In genomic region chr9:20983169-20983568, GRCm38 (mm10) we compare ENCODE assay signal across 15 mouse cellular contexts. TPM values are rescaled to one million over a fixed set of nuclear protein-coding genes. Genes with fewer than 3 reads are reported as not detected.
DNase-seq lines count a peak whose midpoint lies in the region; ATAC-seq lines count a peak whose summit lies in the region.
"Had no signal": no experiment of that assay in that cellular context is flagged by ENCODE, and none has a peak within 500 bp of the region (broad histone marks: within the 10 kb centered on the region; RNA-seq: fewer than 3 reads in every experiment).

No protein-coding gene starts in this region.

- no peak overlapping the region for H3K27ac ChIP-seq in kidney, embryonic 14.5 days (ENCODE audit: low read depth, low read length)
- 0 out of 2 replicates have a peak overlapping the region, but pooled peaks have one; percentile 2 for H3K27ac ChIP-seq in embryonic facial prominence, embryonic 12.5 days
- H3K27ac ChIP-seq: hindbrain, postnatal 0 days had no signal

- 0 out of 2 replicates have a peak, but pooled peaks cover 7% of the 10 kb centered on the region for H3K4me1 ChIP-seq in kidney, embryonic 14.5 days (ENCODE audit: control insufficient read depth, insufficient read depth, low read length)
- H3K4me1 ChIP-seq in embryonic facial prominence, embryonic 12.5 days = peaks cover 22% of the 10 kb centered on the region

- no peak overlapping the region for H3K9ac ChIP-seq in kidney, embryonic 14.5 days (ENCODE audit: low read depth, low read length)
- no peak overlapping the region for H3K9ac ChIP-seq in embryonic facial prominence, embryonic 12.5 days

- no peak for ATAC-seq in kidney, embryonic 14.5 days (ENCODE audit: low FRiP score, low TSS enrichment)
- no peak for ATAC-seq in embryonic facial prominence, embryonic 12.5 days (ENCODE audit: insufficient number of reproducible peaks, insufficient read depth, low FRiP score, low TSS enrichment)
- ATAC-seq: forebrain, embryonic 14.5 days; hindbrain, postnatal 0 days had no signal

- no peaks in the 10 kb centered on the region for H3K9me3 ChIP-seq in kidney, embryonic 14.5 days (ENCODE audit: control insufficient read depth, low read length)
- H3K9me3 ChIP-seq in embryonic facial prominence, embryonic 12.5 days = no peaks in the 10 kb centered on the region

- peak; percentile 44 for DNase-seq in kidney, postnatal 10 days
- peak; percentile 84 for DNase-seq in ES-CJ7 (ENCODE audit: low read depth, low spot score)
- DNase-seq in thymus, postnatal 25 days = peak; percentile 39
- no peak for DNase-seq in gastrocnemius, adult 8-10 months (ENCODE audit: low spot score in 2 of 2)
- DNase-seq in right cerebral cortex, adult 18-20 months = no peak
- DNase-seq in adrenal gland, postnatal 10 days = no peak
- DNase-seq: B cell, adult 2 months; cerebellum, postnatal 25 days; kidney, postnatal 4 days; liver; lung, adult 2 months had no signal

- H3K27me3 ChIP-seq in kidney, embryonic 14.5 days (ENCODE audit: control insufficient read depth, insufficient read depth, low read length) = no peaks in the 10 kb centered on the region
- H3K27me3 ChIP-seq in embryonic facial prominence, embryonic 12.5 days = 0 out of 2 replicates have a peak, but pooled peaks cover 2% of the 10 kb centered on the region

- H3K4me3 ChIP-seq in kidney, embryonic 14.5 days (ENCODE audit: low read length) = no peak overlapping the region
- H3K4me3 ChIP-seq in embryonic facial prominence, embryonic 12.5 days = no peak overlapping the region

- no peaks in the 10 kb centered on the region for H3K36me3 ChIP-seq in kidney, embryonic 14.5 days (ENCODE audit: control insufficient read depth, insufficient read depth, low read length)
- H3K36me3 ChIP-seq in embryonic facial prominence, embryonic 12.5 days = no peaks in the 10 kb centered on the region

- 29% methylated on average over 5 of the region's 5 CpGs for WGBS in kidney, embryonic 14.5 days
- 29% methylated on average over 5 of the region's 5 CpGs for WGBS in embryonic facial prominence, embryonic 12.5 days

- no peak overlapping the region for H3K4me2 ChIP-seq in kidney, embryonic 14.5 days (replicated peaks; ENCODE audit: low read depth, low read length)
- H3K4me2 ChIP-seq in embryonic facial prominence, embryonic 12.5 days (replicated peaks) = no peak overlapping the region

RNA-seq across cellular contexts. Expression of gene S1pr2, which starts 6.6 kb away (rescaled TPM):
- 26.7 and 36.1 TPM in 2 replicates for polyA plus RNA-seq in kidney, embryonic 14.5 days (2014; fragmentation: Nextera tagmentation; extraction: Ambion mirVana)
- polyA plus RNA-seq in embryonic facial prominence, embryonic 12.5 days (2016; fragmentation: Nextera tagmentation; extraction: Ambion mirVana) = 48.7 and 53.0 TPM in 2 replicates
- 1 to 10 TPM in 1 of 4 experiments, under 1 TPM in 3; 0.46 to 1.1 (median 0.74) TPM for total RNA-seq in gastrocnemius, adult 8-10 months (2022)
- total RNA-seq in adrenal gland, postnatal 10 days (2021) = 1 to 10 TPM; 7.4 to 9.7 TPM

RNA-seq across cellular contexts. Expression of gene Mrpl4, which starts 19.4 kb away (rescaled TPM):
- 145 and 146 TPM in 2 replicates for polyA plus RNA-seq in kidney, embryonic 14.5 days (2014; fragmentation: Nextera tagmentation; extraction: Ambion mirVana)
- 128 TPM in 2 replicates for polyA plus RNA-seq in embryonic facial prominence, embryonic 12.5 days (2016; fragmentation: Nextera tagmentation; extraction: Ambion mirVana)
- total RNA-seq in gastrocnemius, adult 8-10 months (2022) = 10 to 100 TPM; 53.7 to 58.9 (median 55.7) TPM
- 100 to 1,000 TPM; 121 to 125 TPM for total RNA-seq in adrenal gland, postnatal 10 days (2021)

RNA-seq across cellular contexts. Expression of gene Dnmt1, which starts 23.5 kb away (rescaled TPM):
- polyA plus RNA-seq in kidney, embryonic 14.5 days (2014; fragmentation: Nextera tagmentation; extraction: Ambion mirVana) = 71.8 and 87.1 TPM in 2 replicates
- 122 and 124 TPM in 2 replicates for polyA plus RNA-seq in embryonic facial prominence, embryonic 12.5 days (2016; fragmentation: Nextera tagmentation; extraction: Ambion mirVana)
- total RNA-seq in gastrocnemius, adult 8-10 months (2022) = 1 to 10 TPM; 5.5 to 6.0 (median 5.8) TPM
- total RNA-seq in adrenal gland, postnatal 10 days (2021) = 10 to 100 TPM; 44.9 to 54.7 TPM

RNA-seq across cellular contexts. Expression of gene Icam1, which starts 32.6 kb away (rescaled TPM):
- polyA plus RNA-seq in kidney, embryonic 14.5 days (2014; fragmentation: Nextera tagmentation; extraction: Ambion mirVana) = 7.1 and 10.3 TPM in 2 replicates
- 8.6 and 9.0 TPM in 2 replicates for polyA plus RNA-seq in embryonic facial prominence, embryonic 12.5 days (2016; fragmentation: Nextera tagmentation; extraction: Ambion mirVana)
- total RNA-seq in gastrocnemius, adult 8-10 months (2022) = 1 to 10 TPM; 1.3 to 2.3 (median 1.4) TPM
- 10 to 100 TPM; 10.8 to 12.4 TPM for total RNA-seq in adrenal gland, postnatal 10 days (2021)

RNA-seq across cellular contexts. Expression of gene Icam4, which starts 46.0 kb away (rescaled TPM):
- 0.45 and 0.49 TPM in 2 replicates for polyA plus RNA-seq in kidney, embryonic 14.5 days (2014; fragmentation: Nextera tagmentation; extraction: Ambion mirVana)
- polyA plus RNA-seq in embryonic facial prominence, embryonic 12.5 days (2016; fragmentation: Nextera tagmentation; extraction: Ambion mirVana) = 1.6 and 2.5 TPM in 2 replicates
- 1 to 10 TPM; 1.3 to 2.7 (median 1.8) TPM for total RNA-seq in gastrocnemius, adult 8-10 months (2022)
- 1 to 10 TPM; 2.3 to 3.2 TPM for total RNA-seq in adrenal gland, postnatal 10 days (2021)
- total RNA-seq: hindbrain, postnatal 0 days had no signal
- polyA plus RNA-seq: forebrain, embryonic 14.5 days had no signal

Comparison
In these comparisons a context has a peak if more than half of its experiments do, and no peak if none do; other contexts are left out.
1. DNase-seq: peak in kidney, postnatal 10 days (single experiment), ES-CJ7 (single experiment) and thymus, postnatal 25 days (single experiment); none in gastrocnemius, adult 8-10 months (0 of 2), right cerebral cortex, adult 18-20 months (single experiment) and adrenal gland, postnatal 10 days (single experiment).
2. RNA of gene S1pr2, which starts 6.6 kb away (total RNA-seq): 7.4 to 9.7 TPM in adrenal gland, postnatal 10 days; 0.46 to 1.1 TPM in gastrocnemius, adult 8-10 months; every median in the first group is over 4 times any median in the second.
3. RNA of gene Dnmt1, which starts 23.5 kb away (total RNA-seq): 44.9 to 54.7 TPM in adrenal gland, postnatal 10 days; 5.5 to 6.0 TPM in gastrocnemius, adult 8-10 months; every median in the first group is over 4 times any median in the second.